Mouse (Mus musculus): Measurements from ENCODE around the gene Gatad2b. TPM values are rescaled to one million over a fixed set of nuclear protein-coding genes. Genes with fewer than 3 reads are reported as not detected.
A peak's percentile ranks its signal among the peaks of the same experiment; 100 is the strongest.

Gatad2b gene
- polyA plus RNA-seq, 1 experiment: 18.5 TPM

GRCm38 (mm10) chr3:90389511-90390490 lies 96.8 kb downstream of the Gatad2b start, which contains the start of gene Slc27a3:
TSS of gene Slc27a3 (minus strand) at chr3:90389938.
- Histone ChIP-seq H3K27ac (ENCODE audit: insufficient read depth, low read depth, low read length) (peak within 1 kb of the TSS; percentile 13; the same call in 1 of the 2 replicates), H3K36me3 (ENCODE audit: control insufficient read depth, insufficient read depth, low read length) (peaks cover 2% of the 10 kb centered on the region; the same call in 1 of the 2 replicates), H3K4me1 (ENCODE audit: control insufficient read depth, insufficient read depth, low read length) (0 out of 2 replicates have a peak, but pooled peaks cover 4% of the 10 kb centered on the region), H3K27me3 (replicated peaks; ENCODE audit: control insufficient read depth, insufficient read depth, low read length) (no peaks in the 10 kb centered on the region), H3K4me3 (ENCODE audit: insufficient read depth, low read depth, low read length) (peak within 1 kb of the TSS; percentile 63)
- TF ChIP-seq CTCF (conservative IDR thresholded peaks at IDR 0.05; ENCODE audit: insufficient read depth, insufficient read length, low read depth, low read length): no peak
- TF ChIP-seq POLR2A (IDR thresholded peaks at IDR 0.05; ENCODE audit: low read depth, low read length): no peak
- DNase-seq: peak; percentile 57
- 2% methylated on average over 55 of the region's 55 CpGs for WGBS

DNA sequence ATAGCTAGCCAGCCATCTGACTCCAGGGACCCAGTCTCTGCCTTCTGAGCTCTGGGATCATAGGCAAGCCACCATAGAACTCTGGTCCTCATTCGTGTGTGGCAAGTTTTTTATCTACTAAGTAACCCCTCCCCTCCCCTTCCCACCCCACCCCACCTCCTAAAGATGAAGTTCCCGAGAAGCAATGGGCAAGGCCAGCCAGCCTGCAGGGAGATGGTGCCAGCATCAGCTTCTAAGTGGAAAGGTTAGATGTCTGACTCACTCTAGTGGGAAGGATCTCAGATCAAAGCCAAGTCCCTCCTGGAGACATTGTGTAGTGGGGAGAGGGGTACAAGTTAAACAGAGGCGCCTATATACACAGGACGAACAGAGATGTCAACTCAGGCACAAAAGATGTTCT lies 98.0 kb downstream of the Gatad2b start:
- Histone ChIP-seq H3K4me1 (ENCODE audit: control insufficient read depth, insufficient read depth, low read length) (0 out of 2 replicates have a peak, but pooled peaks cover 4% of the 10 kb centered on the region), H3K27ac (ENCODE audit: insufficient read depth, low read depth, low read length) (no peak overlapping the region), H3K36me3 (ENCODE audit: control insufficient read depth, insufficient read depth, low read length) (peaks cover 2% of the 10 kb centered on the region; the same call in 1 of the 2 replicates), H3K4me3 (ENCODE audit: insufficient read depth, low read depth, low read length) (no peak overlapping the region), H3K27me3 (replicated peaks; ENCODE audit: control insufficient read depth, insufficient read depth, low read length) (no peaks in the 10 kb centered on the region)
- no peak for DNase-seq
- 87% methylated on average over 4 of the region's 4 CpGs for WGBS
- TF ChIP-seq CTCF (conservative IDR thresholded peaks at IDR 0.05; ENCODE audit: insufficient read depth, insufficient read length, low read depth, low read length) (no peak), POLR2A (IDR thresholded peaks at IDR 0.05; ENCODE audit: low read depth, low read length) (no peak)

DNA sequence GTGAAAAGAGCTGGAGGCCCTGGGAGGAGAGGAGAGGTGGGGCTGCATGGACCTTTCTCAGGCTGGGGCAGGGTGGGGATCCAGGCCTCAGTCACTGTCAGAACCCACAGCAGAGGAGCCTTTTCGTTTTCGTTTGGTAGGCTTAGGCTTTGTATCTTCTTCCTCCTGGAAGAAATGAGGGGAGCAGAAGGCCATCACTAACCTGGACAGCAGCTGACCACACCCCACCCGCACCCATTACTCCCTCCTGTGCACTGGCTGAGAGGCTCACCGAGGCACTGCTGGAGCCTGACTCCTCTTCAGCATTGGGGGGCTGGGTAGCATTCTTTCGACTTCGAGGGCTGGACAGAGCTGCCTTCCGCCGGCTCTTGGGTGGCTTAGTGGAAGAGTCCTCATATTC lies 99.0 kb downstream of the Gatad2b start:
- no peak for TF ChIP-seq POLR2A (IDR thresholded peaks at IDR 0.05; ENCODE audit: low read depth, low read length)
- TF ChIP-seq CTCF (conservative IDR thresholded peaks at IDR 0.05; ENCODE audit: insufficient read depth, insufficient read length, low read depth, low read length): no peak
- WGBS: 94% methylated on average over 8 of the region's 8 CpGs
- Histone ChIP-seq H3K36me3 (ENCODE audit: control insufficient read depth, insufficient read depth, low read length) (peaks cover 2% of the 10 kb centered on the region; the same call in 1 of the 2 replicates), H3K27me3 (replicated peaks; ENCODE audit: control insufficient read depth, insufficient read depth, low read length) (no peaks in the 10 kb centered on the region), H3K4me1 (ENCODE audit: control insufficient read depth, insufficient read depth, low read length) (0 out of 2 replicates have a peak, but pooled peaks cover 4% of the 10 kb centered on the region), H3K27ac (ENCODE audit: insufficient read depth, low read depth, low read length) (no peak overlapping the region), H3K4me3 (ENCODE audit: insufficient read depth, low read depth, low read length) (no peak overlapping the region)
- no peak for DNase-seq

GRCm38 (mm10) chr3:90392661-90393060 lies 99.7 kb downstream of the Gatad2b start:
- Histone ChIP-seq H3K27ac (ENCODE audit: insufficient read depth, low read depth, low read length) (no peak overlapping the region), H3K27me3 (replicated peaks; ENCODE audit: control insufficient read depth, insufficient read depth, low read length) (no peaks in the 10 kb centered on the region), H3K36me3 (ENCODE audit: control insufficient read depth, insufficient read depth, low read length) (peaks cover 2% of the 10 kb centered on the region; the same call in 1 of the 2 replicates), H3K4me1 (ENCODE audit: control insufficient read depth, insufficient read depth, low read length) (0 out of 2 replicates have a peak, but pooled peaks cover 4% of the 10 kb centered on the region), H3K4me3 (ENCODE audit: insufficient read depth, low read depth, low read length) (no peak overlapping the region)
- TF ChIP-seq POLR2A (IDR thresholded peaks at IDR 0.05; ENCODE audit: low read depth, low read length): no peak
- WGBS: 86% methylated on average over 3 of the region's 3 CpGs
- no peak for DNase-seq

DNA sequence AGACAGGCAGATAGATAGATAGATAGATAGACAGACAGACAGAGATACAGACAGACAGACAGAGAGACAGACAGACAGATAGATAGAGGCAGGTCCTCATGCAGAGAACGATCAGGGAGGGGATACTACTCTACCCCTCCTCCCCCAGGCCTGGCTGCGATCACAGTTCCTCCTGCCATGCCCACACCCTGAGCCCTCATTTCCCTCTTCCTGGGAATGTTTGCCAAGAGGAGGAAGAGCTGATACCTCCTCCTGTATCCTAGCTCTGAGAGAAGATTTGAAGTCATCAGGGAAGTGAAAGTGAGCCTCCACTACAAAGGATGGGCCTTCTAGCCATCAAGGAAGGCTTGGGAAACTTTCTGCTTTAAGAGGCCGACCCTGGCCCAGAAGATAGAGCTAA lies 102.7 kb downstream of the Gatad2b start:
- WGBS: 65% methylated on average over 3 of the region's 3 CpGs
- DNase-seq: no peak

DNA sequence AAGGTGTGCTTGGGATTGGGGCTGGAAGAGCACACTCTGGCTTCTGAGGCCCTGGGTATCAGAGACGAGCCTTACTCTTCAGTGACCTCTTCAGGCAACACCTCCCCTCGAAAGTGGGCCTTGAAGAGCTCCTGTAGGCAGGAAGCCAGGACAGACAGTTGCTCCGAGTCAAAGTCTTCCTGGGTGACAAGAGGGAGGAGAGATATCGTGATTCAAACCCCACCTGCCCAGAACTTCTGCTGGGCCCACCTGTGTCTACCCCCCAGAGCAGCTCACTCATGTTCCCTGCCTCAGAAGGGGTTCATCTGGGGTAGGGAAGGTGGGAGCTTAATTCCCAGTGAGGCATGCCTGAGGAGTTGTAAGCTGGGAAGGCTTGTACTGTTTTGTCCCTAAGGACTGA lies 108.0 kb downstream of the Gatad2b start:
- WGBS: 72% methylated on average over 4 of the region's 4 CpGs
- Histone ChIP-seq H3K4me3 (ENCODE audit: insufficient read depth, low read depth, low read length) (no peak overlapping the region), H3K27me3 (replicated peaks; ENCODE audit: control insufficient read depth, insufficient read depth, low read length) (no peaks in the 10 kb centered on the region), H3K27ac (ENCODE audit: insufficient read depth, low read depth, low read length) (no peak overlapping the region), H3K36me3 (ENCODE audit: control insufficient read depth, insufficient read depth, low read length) (peaks cover 10% of the 10 kb centered on the region), H3K4me1 (ENCODE audit: control insufficient read depth, insufficient read depth, low read length) (no peaks in the 10 kb centered on the region)
- TF ChIP-seq CTCF (conservative IDR thresholded peaks at IDR 0.05; ENCODE audit: insufficient read depth, insufficient read length, low read depth, low read length) (no peak), POLR2A (IDR thresholded peaks at IDR 0.05; ENCODE audit: low read depth, low read length) (no peak)
- DNase-seq: no peak

More for the DNA sequence above, 102.7 kb downstream of the Gatad2b start:
- H3K4me3 ChIP-seq (ENCODE audit: insufficient read depth, low read depth, low read length): no peak overlapping the region
- H3K36me3 ChIP-seq (ENCODE audit: control insufficient read depth, insufficient read depth, low read length): peaks cover 2% of the 10 kb centered on the region
- H3K27me3 ChIP-seq (replicated peaks; ENCODE audit: control insufficient read depth, insufficient read depth, low read length): no peaks in the 10 kb centered on the region
- no peak overlapping the region for H3K27ac ChIP-seq (ENCODE audit: insufficient read depth, low read depth, low read length)
- H3K4me1 ChIP-seq (ENCODE audit: control insufficient read depth, insufficient read depth, low read length): no peaks in the 10 kb centered on the region
- TF ChIP-seq POLR2A (IDR thresholded peaks at IDR 0.05; ENCODE audit: low read depth, low read length): no peak

DNA sequence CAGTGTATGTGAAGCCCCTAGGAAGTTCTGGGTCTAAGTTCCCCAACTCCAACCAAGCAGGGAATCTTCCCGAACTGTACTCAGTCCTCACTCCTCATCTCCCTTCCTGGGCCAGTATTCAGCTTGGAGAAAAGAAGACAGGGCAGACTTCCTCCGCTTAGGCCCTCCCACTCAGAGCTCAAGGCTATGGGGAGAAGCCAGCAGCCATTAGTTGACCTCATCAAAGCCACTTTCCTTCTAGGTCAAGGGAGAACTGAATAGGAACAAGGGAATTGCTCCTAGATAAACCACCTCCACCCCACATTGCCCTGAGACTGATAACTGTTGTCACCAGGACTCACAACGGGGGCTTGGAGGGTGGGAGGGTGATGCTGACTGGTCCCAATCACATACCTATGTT lies 111.1 kb downstream of the Gatad2b start:
- H3K4me3 ChIP-seq (ENCODE audit: insufficient read depth, low read depth, low read length): no peak overlapping the region
- H3K27me3 ChIP-seq (replicated peaks; ENCODE audit: control insufficient read depth, insufficient read depth, low read length): no peaks in the 10 kb centered on the region
- WGBS: 91% methylated on average over 3 of the region's 3 CpGs
- DNase-seq: no peak
- no peaks in the 10 kb centered on the region for H3K4me1 ChIP-seq (ENCODE audit: control insufficient read depth, insufficient read depth, low read length)
- no peak overlapping the region for H3K27ac ChIP-seq (ENCODE audit: insufficient read depth, low read depth, low read length)
- H3K36me3 ChIP-seq (ENCODE audit: control insufficient read depth, insufficient read depth, low read length): peaks cover 17% of the 10 kb centered on the region
- TF ChIP-seq POLR2A (IDR thresholded peaks at IDR 0.05; ENCODE audit: low read depth, low read length) (no peak), CTCF (conservative IDR thresholded peaks at IDR 0.05; ENCODE audit: insufficient read depth, insufficient read length, low read depth, low read length) (no peak)

Measured in kidney, adult 2 months (tissue).